Mouse (Mus musculus): ENCODE data around the gene Gm11037. TPM values are rescaled to one million over a fixed set of nuclear protein-coding genes. Genes with fewer than 3 reads are reported as not detected.
A peak's percentile ranks its signal among the peaks of the same experiment; 100 is the strongest.

Gm11037 gene
- polyA plus RNA-seq, 1 experiment: not detected

- H3K36me3 ChIP-seq (ENCODE audit: control insufficient read depth, insufficient read depth, low read length): no peaks in the 10 kb centered on the region
- no peak for DNase-seq
- no peak overlapping the region for H3K4me3 ChIP-seq (ENCODE audit: control insufficient read depth, insufficient read depth, low read length)
- H3K4me1 ChIP-seq (replicated peaks; ENCODE audit: control insufficient read depth, insufficient read depth, low read length): peaks cover 4% of the 10 kb centered on the region; the same call in 1 of the 2 replicates
- WGBS: 84% methylated on average over 6 of the region's 6 CpGs
- H3K27me3 ChIP-seq (ENCODE audit: control insufficient read depth, insufficient read depth, low read length): no peaks in the 10 kb centered on the region; the same call in 1 of the 2 replicates
- H3K27ac ChIP-seq (ENCODE audit: control insufficient read depth, insufficient read depth, low read length): no peak overlapping the region
- TF ChIP-seq POLR2A (IDR thresholded peaks at IDR 0.05; ENCODE audit: control insufficient read depth, extremely low read depth, insufficient read depth, low read length, poor library complexity) (no peak), CTCF (IDR thresholded peaks at IDR 0.05; ENCODE audit: borderline replicate concordance, control insufficient read depth, extremely low read depth, insufficient read depth, low read length, poor library complexity) (no peak)
Measured at GRCm38 (mm10) chr2:131167984-131168383, 34.7 kb downstream of the Gm11037 start.

- Histone ChIP-seq H3K27ac (ENCODE audit: control insufficient read depth, insufficient read depth, low read length) (no peak overlapping the region), H3K4me3 (ENCODE audit: control insufficient read depth, insufficient read depth, low read length) (no peak overlapping the region), H3K4me1 (replicated peaks; ENCODE audit: control insufficient read depth, insufficient read depth, low read length) (peaks cover 4% of the 10 kb centered on the region; the same call in 1 of the 2 replicates), H3K27me3 (ENCODE audit: control insufficient read depth, insufficient read depth, low read length) (no peaks in the 10 kb centered on the region; the same call in 1 of the 2 replicates), H3K36me3 (ENCODE audit: control insufficient read depth, insufficient read depth, low read length) (no peaks in the 10 kb centered on the region)
- no peak for DNase-seq
- TF ChIP-seq POLR2A (IDR thresholded peaks at IDR 0.05; ENCODE audit: control insufficient read depth, extremely low read depth, insufficient read depth, low read length, poor library complexity) (no peak), CTCF (IDR thresholded peaks at IDR 0.05; ENCODE audit: borderline replicate concordance, control insufficient read depth, extremely low read depth, insufficient read depth, low read length, poor library complexity) (no peak)
- 89% methylated on average over 1 of the region's 1 CpGs for WGBS
Measured at GRCm38 (mm10) chr2:131168914-131169313, 35.6 kb downstream of the Gm11037 start.

GRCm38 (mm10) chr2:131170936-131171335 lies 37.6 kb downstream of the Gm11037 start:
- no peak for DNase-seq
- Histone ChIP-seq H3K4me1 (replicated peaks; ENCODE audit: control insufficient read depth, insufficient read depth, low read length) (peaks cover 6% of the 10 kb centered on the region; the same call in 1 of the 2 replicates), H3K4me3 (ENCODE audit: control insufficient read depth, insufficient read depth, low read length) (no peak overlapping the region), H3K36me3 (ENCODE audit: control insufficient read depth, insufficient read depth, low read length) (no peaks in the 10 kb centered on the region), H3K27me3 (ENCODE audit: control insufficient read depth, insufficient read depth, low read length) (no peaks in the 10 kb centered on the region; the same call in 1 of the 2 replicates), H3K27ac (ENCODE audit: control insufficient read depth, insufficient read depth, low read length) (no peak overlapping the region)
- TF ChIP-seq POLR2A (IDR thresholded peaks at IDR 0.05; ENCODE audit: control insufficient read depth, extremely low read depth, insufficient read depth, low read length, poor library complexity) (no peak), CTCF (IDR thresholded peaks at IDR 0.05; ENCODE audit: borderline replicate concordance, control insufficient read depth, extremely low read depth, insufficient read depth, low read length, poor library complexity) (no peak)
- 55% methylated on average over 9 of the region's 9 CpGs for WGBS

GRCm38 (mm10) chr2:131171401-131172104 lies 38.3 kb downstream of the Gm11037 start:
- Histone ChIP-seq H3K27ac (ENCODE audit: control insufficient read depth, insufficient read depth, low read length) (no peak overlapping the region), H3K4me3 (ENCODE audit: control insufficient read depth, insufficient read depth, low read length) (peak overlapping the region; percentile 1; the same call in 1 of the 2 replicates), H3K27me3 (ENCODE audit: control insufficient read depth, insufficient read depth, low read length) (no peaks in the 10 kb centered on the region; the same call in 1 of the 2 replicates), H3K36me3 (ENCODE audit: control insufficient read depth, insufficient read depth, low read length) (no peaks in the 10 kb centered on the region), H3K4me1 (replicated peaks; ENCODE audit: control insufficient read depth, insufficient read depth, low read length) (peaks cover 6% of the 10 kb centered on the region; the same call in 1 of the 2 replicates)
- 20% methylated on average over 43 of the region's 43 CpGs for WGBS
- DNase-seq: peak; percentile 68
- TF ChIP-seq POLR2A (IDR thresholded peaks at IDR 0.05; ENCODE audit: control insufficient read depth, extremely low read depth, insufficient read depth, low read length, poor library complexity) (no peak), CTCF (IDR thresholded peaks at IDR 0.05; ENCODE audit: borderline replicate concordance, control insufficient read depth, extremely low read depth, insufficient read depth, low read length, poor library complexity) (no peak)

GRCm38 (mm10) chr2:131172322-131172721 lies 39.0 kb downstream of the Gm11037 start:
- DNase-seq: no peak
- H3K36me3 ChIP-seq (ENCODE audit: control insufficient read depth, insufficient read depth, low read length): no peaks in the 10 kb centered on the region
- 88% methylated on average over 9 of the region's 9 CpGs for WGBS

GRCm38 (mm10) chr2:131174700-131175099 lies 41.4 kb downstream of the Gm11037 start:
- Histone ChIP-seq H3K4me1 (replicated peaks; ENCODE audit: control insufficient read depth, insufficient read depth, low read length) (peaks cover 23% of the 10 kb centered on the region), H3K27ac (ENCODE audit: control insufficient read depth, insufficient read depth, low read length) (no peak overlapping the region), H3K36me3 (ENCODE audit: control insufficient read depth, insufficient read depth, low read length) (no peaks in the 10 kb centered on the region), H3K27me3 (ENCODE audit: control insufficient read depth, insufficient read depth, low read length) (no peaks in the 10 kb centered on the region; the same call in 1 of the 2 replicates), H3K4me3 (ENCODE audit: control insufficient read depth, insufficient read depth, low read length) (peak overlapping the region; percentile 5; the same call in 1 of the 2 replicates)
- no peak for TF ChIP-seq CTCF (IDR thresholded peaks at IDR 0.05; ENCODE audit: borderline replicate concordance, control insufficient read depth, extremely low read depth, insufficient read depth, low read length, poor library complexity)
- WGBS: 12% methylated on average over 11 of the region's 11 CpGs
- peak; percentile 50 for DNase-seq

More at GRCm38 (mm10) chr2:131172322-131172721, 39.0 kb downstream of the Gm11037 start:
- Histone ChIP-seq H3K4me1 (replicated peaks; ENCODE audit: control insufficient read depth, insufficient read depth, low read length) (peaks cover 6% of the 10 kb centered on the region; the same call in 1 of the 2 replicates), H3K4me3 (ENCODE audit: control insufficient read depth, insufficient read depth, low read length) (no peak overlapping the region), H3K27ac (ENCODE audit: control insufficient read depth, insufficient read depth, low read length) (no peak overlapping the region), H3K27me3 (ENCODE audit: control insufficient read depth, insufficient read depth, low read length) (no peaks in the 10 kb centered on the region; the same call in 1 of the 2 replicates)
- TF ChIP-seq CTCF (IDR thresholded peaks at IDR 0.05; ENCODE audit: borderline replicate concordance, control insufficient read depth, extremely low read depth, insufficient read depth, low read length, poor library complexity) (no peak), POLR2A (IDR thresholded peaks at IDR 0.05; ENCODE audit: control insufficient read depth, extremely low read depth, insufficient read depth, low read length, poor library complexity) (no peak)
